ENCODE assay signal across 24 mouse cellular contexts in genomic region chr2:142760843-142761242, GRCm38 (mm10).
DNase-seq lines count a peak whose midpoint lies in the region; ATAC-seq and TF ChIP-seq lines count a peak whose summit lies in the region.
"Had no signal": no experiment of that assay in that cellular context is flagged by ENCODE, and none has a peak within 500 bp of the region (broad histone marks: within the 10 kb centered on the region; RNA-seq: fewer than 3 reads in every experiment).

No protein-coding gene starts in this region.

- 0 out of 2 replicates have a peak, but pooled peaks have one; percentile 52 for ATAC-seq in kidney, embryonic 15.5 days (replicated peaks; ENCODE audit: low FRiP score)
- ATAC-seq in kidney, postnatal 0 days (replicated peaks; ENCODE audit: low FRiP score, low read depth): no peak
- ATAC-seq: activated CD4-positive, CD25-positive, alpha-beta regulatory T cell, adult 4 months; CD4-positive, CD25-positive, alpha-beta regulatory T cell, adult 4 months; forebrain, embryonic 13.5 days; forebrain, embryonic 15.5 days; forebrain, postnatal 0 days; Patski had no signal

- H3K36me3 ChIP-seq in kidney, embryonic 15.5 days: no peaks in the 10 kb centered on the region
- 0 out of 2 replicates have a peak, but pooled peaks cover 4% of the 10 kb centered on the region for H3K36me3 ChIP-seq in kidney, postnatal 0 days (ENCODE audit: insufficient read depth, low read length)
- H3K36me3 ChIP-seq: embryonic facial prominence, embryonic 10.5 days; embryonic facial prominence, embryonic 12.5 days; forebrain, embryonic 15.5 days had no signal

- no peak overlapping the region for H3K27ac ChIP-seq in kidney, embryonic 15.5 days
- no peak overlapping the region for H3K27ac ChIP-seq in kidney, postnatal 0 days
- H3K27ac ChIP-seq: embryonic facial prominence, embryonic 10.5 days; embryonic facial prominence, embryonic 12.5 days; forebrain, embryonic 13.5 days; forebrain, embryonic 15.5 days had no signal

- H3K9me3 ChIP-seq in kidney, embryonic 15.5 days (replicated peaks): no peaks in the 10 kb centered on the region
- H3K9me3 ChIP-seq in kidney, postnatal 0 days (replicated peaks; ENCODE audit: low read length): no peaks in the 10 kb centered on the region
- H3K9me3 ChIP-seq: embryonic facial prominence, embryonic 10.5 days; embryonic facial prominence, embryonic 12.5 days; forebrain, embryonic 13.5 days; forebrain, embryonic 15.5 days; G1E had no signal

- DNase-seq in adrenal gland, adult (ENCODE audit: inconsistent age in 2 of 2, low spot score in 1 of 2): peak; percentile 17 to 58
- no peak for DNase-seq in adrenal gland, postnatal 4 days (ENCODE audit: low spot score in 2 of 2)
- peak; percentile 13 for DNase-seq in adrenal gland, adult 8-10 months
- no peak for DNase-seq in adrenal gland, adult 18-20 months (ENCODE audit: low spot score in 2 of 2)
- DNase-seq in kidney, adult 9 months: no peak
- peak; percentile 52 for DNase-seq in kidney, postnatal 0 days (ENCODE audit: low spot score)
- no peak for DNase-seq in kidney, postnatal 25 days
- DNase-seq: B cell, adult 2 months; cerebellum, adult 11-12 months; cerebellum, adult 2 months; cerebellum, adult 9-10 months; cerebellum, postnatal 10 days; cerebellum, postnatal 25 days; forebrain, postnatal 0 days had no signal

- TF ChIP-seq CTCF in kidney, postnatal 0 days (IDR thresholded peaks at IDR 0.05; ENCODE audit: low read depth): no peak

- H3K4me3 ChIP-seq in kidney, embryonic 15.5 days (replicated peaks): no peak overlapping the region
- no peak overlapping the region for H3K4me3 ChIP-seq in kidney, postnatal 0 days (replicated peaks; ENCODE audit: low read depth, low read length)
- H3K4me3 ChIP-seq: embryonic facial prominence, embryonic 10.5 days; embryonic facial prominence, embryonic 12.5 days; forebrain, embryonic 13.5 days; forebrain, embryonic 15.5 days had no signal

- H3K4me1 ChIP-seq in kidney, embryonic 15.5 days: no peaks in the 10 kb centered on the region
- H3K4me1 ChIP-seq in kidney, postnatal 0 days (replicated peaks; ENCODE audit: insufficient read depth, low read length): no peaks in the 10 kb centered on the region
- H3K4me1 ChIP-seq: embryonic facial prominence, embryonic 10.5 days; embryonic facial prominence, embryonic 12.5 days; forebrain, embryonic 13.5 days; forebrain, embryonic 15.5 days had no signal

- WGBS in kidney, embryonic 15.5 days: 34% methylated on average over 4 of the region's 4 CpGs
- 34% methylated on average over 4 of the region's 4 CpGs for whole genome bisulfite sequencing in kidney, postnatal 0 days

- H3K4me2 ChIP-seq in kidney, embryonic 15.5 days: no peak overlapping the region
- H3K4me2 ChIP-seq in kidney, postnatal 0 days (ENCODE audit: low read length): no peak overlapping the region
- H3K4me2 ChIP-seq: embryonic facial prominence, embryonic 12.5 days; forebrain, embryonic 13.5 days; forebrain, embryonic 15.5 days had no signal

- no peak overlapping the region for H3K9ac ChIP-seq in kidney, embryonic 15.5 days
- H3K9ac ChIP-seq in kidney, postnatal 0 days (ENCODE audit: low read depth, low read length): no peak overlapping the region
- H3K9ac ChIP-seq: embryonic facial prominence, embryonic 12.5 days; forebrain, embryonic 13.5 days; forebrain, embryonic 15.5 days; forebrain, postnatal 0 days had no signal

- H3K27me3 ChIP-seq in kidney, embryonic 15.5 days: no peaks in the 10 kb centered on the region
- H3K27me3 ChIP-seq in kidney, postnatal 0 days (ENCODE audit: insufficient read depth, low read length): no peaks in the 10 kb centered on the region
- H3K27me3 ChIP-seq: CH12.LX; embryonic facial prominence, embryonic 12.5 days; forebrain, embryonic 13.5 days; forebrain, embryonic 15.5 days; Patski had no signal

Comparison
In these comparisons a context has a peak if more than half of its experiments do, and no peak if none do; other contexts are left out.
1. DNase-seq: peak in adrenal gland, adult (2 of 2), adrenal gland, adult 8-10 months (single experiment) and kidney, postnatal 0 days (single experiment); none in adrenal gland, postnatal 4 days (0 of 2), adrenal gland, adult 18-20 months (0 of 2), kidney, adult 9 months (single experiment) and kidney, postnatal 25 days (0 of 2).